In the genomic region with DNA sequence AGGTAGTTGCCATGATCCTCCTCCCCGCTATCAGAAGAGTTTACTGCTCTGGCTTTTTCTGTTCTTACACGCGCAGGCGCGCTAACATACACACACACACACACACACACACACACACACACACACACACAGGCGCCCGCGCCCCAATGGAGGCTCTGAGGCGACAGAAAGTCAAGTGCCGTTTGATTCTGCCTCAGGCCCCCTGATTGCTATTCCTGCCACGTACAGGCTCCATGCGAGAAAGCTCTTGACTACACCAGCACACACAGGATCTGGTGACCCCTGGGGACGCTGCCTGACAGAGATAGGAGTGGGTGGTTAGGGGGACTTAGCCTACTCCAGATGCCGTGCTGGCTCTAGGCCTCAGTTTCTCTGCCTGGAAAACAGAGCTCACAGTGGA, we compare ENCODE assay signal across 8 mouse cellular contexts. TPM values are rescaled to one million over a fixed set of nuclear protein-coding genes. Genes with fewer than 3 reads are reported as not detected.
A peak's percentile ranks its signal among the peaks of the same experiment; 100 is the strongest.
DNase-seq lines count a peak whose midpoint lies in the region; ATAC-seq and TF ChIP-seq lines count a peak whose summit lies in the region.

No protein-coding gene starts in this region.

- TF ChIP-seq CTCF in E14TG2a.4 (conservative IDR thresholded peaks at IDR 0.05; ENCODE audit: low read length), result no peak

- peak; percentile 48 for DNase-seq in cerebellum, adult 11-12 months
- DNase-seq in cerebellum, adult 11 months, result no peak
- peak; percentile 29 to 45 for DNase-seq in heart, postnatal 10 days
- DNase-seq in limb, embryonic 10.5 days (ENCODE audit: low spot score), result no peak
- no peak for DNase-seq in ovary, postnatal 36 days (ENCODE audit: low spot score)
- no peak for DNase-seq in gastrocnemius, postnatal 14 days

- peaks cover 41% of the 10 kb centered on the region for H3K36me3 ChIP-seq in E14TG2a.4 (ENCODE audit: insufficient read depth, low read length)
- H3K36me3 ChIP-seq in limb, embryonic 10.5 days, result peaks cover 61% of the 10 kb centered on the region

- WGBS in limb, embryonic 10.5 days, result 61% methylated on average over 14 of the region's 14 CpGs

- no peaks in the 10 kb centered on the region for H3K9me3 ChIP-seq in E14TG2a.4 (ENCODE audit: low read length)
- no peaks in the 10 kb centered on the region for H3K9me3 ChIP-seq in limb, embryonic 10.5 days (replicated peaks)

- H3K4me3 ChIP-seq in E14TG2a.4 (replicated peaks; ENCODE audit: low read length), result peak overlapping the region; percentile 79; the same call in 1 of the 2 replicates
- peak overlapping the region; percentile 63; the same call in 1 of the 2 replicates for H3K4me3 ChIP-seq in limb, embryonic 10.5 days

- intact Hi-C loops in heart, postnatal 10 days (cut with DNase I), result no loop called here
- intact Hi-C loops in gastrocnemius, postnatal 14 days (cut with DNase I; ENCODE audit: low total_unique reads), result no loop called here

- H3K27me3 ChIP-seq in E14TG2a.4 (ENCODE audit: insufficient read depth, low read length), result peaks cover 51% of the 10 kb centered on the region
- H3K27me3 ChIP-seq in limb, embryonic 10.5 days (ENCODE audit: low read depth, poor library complexity, severe bottlenecking), result peaks cover 31% of the 10 kb centered on the region

- ATAC-seq in inflammation-experienced regulatory T-cells, adult 6 months, result no peak

- peaks cover 42% of the 10 kb centered on the region for H3K4me1 ChIP-seq in E14TG2a.4 (replicated peaks; ENCODE audit: low read depth, low read length)
- peaks cover 28% of the 10 kb centered on the region for H3K4me1 ChIP-seq in limb, embryonic 10.5 days

- peak overlapping the region; percentile 90 for H3K27ac ChIP-seq in limb, embryonic 10.5 days

RNA-seq across cellular contexts. Expression of a gene that starts 0.7 kb away (rescaled TPM):
- total RNA-seq in heart, postnatal 10 days (2021), result 1 to 10 TPM; 1.8 to 3.4 TPM
- 23.6 and 39.7 TPM in 2 replicates for polyA plus RNA-seq in limb, embryonic 10.5 days (2016; fragmentation: Nextera tagmentation; extraction: Ambion mirVana)
- polyA plus RNA-seq in inflammation-experienced regulatory T-cells, adult 6 months (2017; shearing (Covaris generic)), result under 1 TPM in 1 of 3 experiments, not detected in 2; 0.40 TPM
- total RNA-seq in gastrocnemius, postnatal 14 days (2021), result under 1 TPM; 0.31 to 0.62 TPM

RNA-seq across cellular contexts. Expression of a gene that starts 10.7 kb away (rescaled TPM):
- 10 to 100 TPM; 12.8 TPM for total RNA-seq in heart, postnatal 10 days (2021)
- polyA plus RNA-seq in limb, embryonic 10.5 days (2016; fragmentation: Nextera tagmentation; extraction: Ambion mirVana), result 27.7 and 28.5 TPM in 2 replicates
- 10 to 100 TPM; 25.6 to 36.5 (median 33.0) TPM for polyA plus RNA-seq in inflammation-experienced regulatory T-cells, adult 6 months (2017; shearing (Covaris generic))
- 10 to 100 TPM in 1 of 2 experiments, 1 to 10 TPM in 1; 9.3 to 10.3 TPM for total RNA-seq in gastrocnemius, postnatal 14 days (2021)

RNA-seq across cellular contexts. Expression of a gene that starts 16.7 kb away (rescaled TPM):
- under 1 TPM in 1 of 2 experiments, not detected in 1; 0.31 TPM for total RNA-seq in heart, postnatal 10 days (2021)
- 44.0 and 56.6 TPM in 2 replicates for polyA plus RNA-seq in limb, embryonic 10.5 days (2016; fragmentation: Nextera tagmentation; extraction: Ambion mirVana)
- under 1 TPM in 1 of 3 experiments, not detected in 2; 0.98 TPM for polyA plus RNA-seq in inflammation-experienced regulatory T-cells, adult 6 months (2017; shearing (Covaris generic))
- total RNA-seq in gastrocnemius, postnatal 14 days (2021), result under 1 TPM in 1 of 2 experiments, not detected in 1; 0.55 TPM

RNA-seq across cellular contexts. Expression of a gene that starts 17.1 kb away (rescaled TPM):
- under 1 TPM; 0.22 to 0.82 TPM for total RNA-seq in heart, postnatal 10 days (2021)
- 0.90 and 1.1 TPM in 2 replicates for polyA plus RNA-seq in limb, embryonic 10.5 days (2016; fragmentation: Nextera tagmentation; extraction: Ambion mirVana)
- polyA plus RNA-seq in inflammation-experienced regulatory T-cells, adult 6 months (2017; shearing (Covaris generic)), result 10 to 100 TPM; 50.3 to 70.8 (median 50.4) TPM
- total RNA-seq in gastrocnemius, postnatal 14 days (2021), result under 1 TPM; 0.33 to 0.47 TPM

RNA-seq across cellular contexts. Expression of a gene that starts 20.3 kb away (rescaled TPM):
- 1 to 10 TPM; 4.4 to 4.5 TPM for total RNA-seq in heart, postnatal 10 days (2021)
- 3.9 and 5.0 TPM in 2 replicates for polyA plus RNA-seq in limb, embryonic 10.5 days (2016; fragmentation: Nextera tagmentation; extraction: Ambion mirVana)
- polyA plus RNA-seq in inflammation-experienced regulatory T-cells, adult 6 months (2017; shearing (Covaris generic)), result 10 to 100 TPM in 2 of 3 experiments, 1 to 10 TPM in 1; 8.1 to 20.3 (median 17.7) TPM
- total RNA-seq in gastrocnemius, postnatal 14 days (2021), result 1 to 10 TPM; 3.1 to 3.7 TPM

Comparison
In these comparisons a context has a peak if more than half of its experiments do, and no peak if none do; other contexts are left out.
1. DNase-seq: peak in cerebellum, adult 11-12 months (single experiment) and heart, postnatal 10 days (2 of 2); none in cerebellum, adult 11 months (single experiment), limb, embryonic 10.5 days (single experiment), ovary, postnatal 36 days (single experiment) and gastrocnemius, postnatal 14 days (single experiment).